Mouse (Mus musculus) heart, embryonic 11.5 days (tissue): ENCODE results near the gene Dhx35. TPM values are rescaled to one million over a fixed set of nuclear protein-coding genes. Genes with fewer than 3 reads are reported as not detected.
A peak's percentile ranks its signal among the peaks of the same experiment; 100 is the strongest.

Source experiments
- ATAC-seq: fragments of 200-750 bp; cut with Nextera tagmentation; replicated peaks from 2 replicates; pipeline ENCODE4 v1.8.0; 2017; ENCODE audit warnings: moderate library complexity; ENCODE audit not compliant: insufficient number of reproducible peaks, low FRiP score, low TSS enrichment
- H3K27ac ChIP-seq: fragments of 300-500 bp; sonication (generic); 2 replicates; pipeline ENCODE4 v1.5.1; 2014; ENCODE audit warnings: mild to moderate bottlenecking, low read depth, low read length
- H3K27me3 ChIP-seq: fragments of 300-500 bp; sonication (generic); 2 replicates; pipeline ENCODE4 v1.6.1; 2014; ENCODE audit warnings: mild to moderate bottlenecking, low read length, mixed read lengths; ENCODE audit not compliant: control insufficient read depth, insufficient read depth
- H3K36me3 ChIP-seq: fragments of 300-500 bp; sonication (generic); 2 replicates; pipeline ENCODE4 v1.6.1; 2014; ENCODE audit warnings: mild to moderate bottlenecking, low read length, moderate library complexity, mixed read lengths; ENCODE audit not compliant: control insufficient read depth, insufficient read depth
- H3K4me1 ChIP-seq: fragments of 300-500 bp; sonication (generic); 2 replicates; pipeline ENCODE4 v1.6.1; 2014; ENCODE audit warnings: low read length; ENCODE audit not compliant: control insufficient read depth, insufficient read depth
- H3K4me2 ChIP-seq: fragments of 300-500 bp; sonication (generic); 2 replicates; pipeline ENCODE4 v1.6.1; 2014; ENCODE audit warnings: mild to moderate bottlenecking, moderate library complexity
- H3K4me3 ChIP-seq: fragments of 300-500 bp; sonication (generic); 2 replicates; pipeline ENCODE4 v1.5.1; 2014; ENCODE audit warnings: low read depth, low read length
- H3K9ac ChIP-seq: fragments of 300-500 bp; sonication (generic); 2 replicates; pipeline ENCODE4 v1.6.1; 2014; ENCODE audit warnings: mild to moderate bottlenecking, low read depth, low read length, moderate library complexity
- H3K9me3 ChIP-seq: fragments of 300-500 bp; sonication (generic); replicated peaks from 2 replicates; pipeline ENCODE4 v1.6.1; 2016; ENCODE audit warnings: low read length; ENCODE audit not compliant: control insufficient read depth
- WGBS: fragments of 180-500 bp; shearing (Covaris S2); extraction: QIAGEN DNeasy Blood & Tissue Kit; methylation state at CpG from one replicate; pipeline ENCODE4 v1.1.7; 2014; ENCODE audit not compliant: insufficient replicate concordance; 5-methylcytosine and 5-hydroxymethylcytosine counted together
- polyA plus RNA-seq: library from polyadenylated mRNA; unstranded; fragments of >200 nt; fragmentation: Nextera tagmentation; extraction: Ambion mirVana; gene quantifications from 2 replicates; pipeline ENCODE4 v1.2.1, GENCODE M21; 2014

Gene Dhx35
- 14.2 and 15.3 TPM in 2 replicates for polyA plus RNA-seq

DNA sequence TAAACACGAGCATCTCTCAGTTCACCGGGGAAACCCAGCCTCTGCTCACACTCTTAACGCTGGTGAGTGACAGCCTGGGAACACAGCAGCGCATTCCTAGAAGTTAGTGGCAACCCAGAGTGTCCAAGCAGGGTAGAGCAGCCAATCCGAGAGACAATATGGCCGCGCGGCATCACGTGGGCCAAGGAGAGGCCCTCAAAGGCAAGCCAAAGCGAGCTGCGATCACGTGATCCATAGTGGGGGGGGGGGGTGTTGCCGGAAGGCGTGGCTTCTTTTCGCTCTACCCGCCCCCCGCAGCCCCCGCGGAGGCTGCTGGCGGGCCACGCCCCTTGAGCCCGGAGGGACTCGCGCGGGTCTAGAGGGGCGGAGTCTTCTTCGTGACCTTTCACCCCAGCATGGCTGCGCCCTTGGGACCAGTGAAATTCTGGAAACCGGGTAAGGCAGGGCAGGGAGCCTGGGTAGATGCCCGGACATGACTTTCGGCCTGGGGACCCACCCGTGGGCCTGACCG is at the start of gene Dhx35:
TSS of gene Dhx35 (plus strand) at position 314 of the 511 bp plus-strand sequence.
- Histone ChIP-seq H3K9ac (peak within 1 kb of the TSS; percentile 75), H3K4me3 (peak within 1 kb of the TSS; percentile 71), H3K27me3 (no peaks in the 10 kb centered on the region), H3K27ac (peak within 1 kb of the TSS; percentile 73), H3K36me3 (no peaks in the 10 kb centered on the region), H3K4me2 (peak within 1 kb of the TSS; percentile 88), H3K4me1 (0 out of 2 replicates have a peak, but pooled peaks cover 8% of the 10 kb centered on the region), H3K9me3 (no peaks in the 10 kb centered on the region)
- ATAC-seq: peak; percentile 98
- under 1% methylated on average over 29 of the region's 33 CpGs for WGBS

DNA sequence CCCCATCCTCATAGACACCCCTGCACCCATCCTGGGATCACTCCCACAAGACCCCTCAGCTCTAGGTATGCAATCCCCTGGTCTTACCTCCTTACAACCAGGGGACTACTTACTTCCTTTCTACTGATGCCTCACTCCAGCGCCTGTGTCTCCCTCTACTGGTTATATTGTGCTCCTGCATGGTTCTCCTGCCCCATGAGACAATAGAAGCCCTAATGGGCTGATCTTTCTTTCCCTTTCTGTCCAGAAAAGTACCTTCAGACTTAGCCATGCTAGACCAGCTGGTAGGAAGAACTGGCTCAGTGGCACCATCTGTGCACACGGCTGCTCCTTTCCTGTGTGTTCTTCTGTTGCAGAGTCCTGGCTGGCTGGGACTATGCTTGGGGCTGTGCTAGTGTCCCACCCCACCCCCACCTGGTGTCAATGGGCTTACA is 49.5 kb upstream of the Dhx35 start:
- Histone ChIP-seq H3K9ac (no peak overlapping the region), H3K27ac (no peak overlapping the region), H3K9me3 (no peaks in the 10 kb centered on the region), H3K4me1 (no peaks in the 10 kb centered on the region), H3K27me3 (no peaks in the 10 kb centered on the region), H3K36me3 (no peaks in the 10 kb centered on the region), H3K4me2 (no peak overlapping the region), H3K4me3 (no peak overlapping the region)
- WGBS: 17% methylated on average over 2 of the region's 2 CpGs
- no peak for ATAC-seq

- Histone ChIP-seq H3K36me3 (no peaks in the 10 kb centered on the region), H3K27me3 (no peaks in the 10 kb centered on the region), H3K4me1 (no peaks in the 10 kb centered on the region), H3K4me3 (no peak overlapping the region), H3K4me2 (no peak overlapping the region), H3K9ac (no peak overlapping the region), H3K27ac (no peak overlapping the region), H3K9me3 (no peaks in the 10 kb centered on the region)
- 68% methylated on average over 11 of the region's 11 CpGs for WGBS
- no peak for ATAC-seq
Observed at GRCm38 (mm10) chr2:158746164-158746563, 48.4 kb upstream of the Dhx35 start.

DNA sequence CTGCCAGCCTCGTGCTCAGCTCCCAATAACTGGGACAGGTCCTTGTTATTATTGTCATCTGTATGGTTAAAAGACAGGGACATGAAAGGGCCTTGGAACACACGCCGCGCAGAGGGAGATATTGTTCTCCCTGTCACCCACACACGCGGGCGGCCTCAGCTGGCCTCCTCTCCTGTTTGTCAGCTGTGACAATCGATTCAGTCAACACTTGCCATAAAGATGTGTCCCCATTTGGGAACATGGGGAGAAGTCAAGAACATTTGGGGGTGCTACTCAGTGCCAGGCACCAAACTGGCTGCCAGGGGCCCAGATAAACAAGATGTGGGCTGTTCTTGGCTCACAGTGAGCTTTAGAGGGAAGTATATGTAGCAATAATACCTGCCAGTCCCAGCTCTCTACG is 45.2 kb upstream of the Dhx35 start:
- no peak for ATAC-seq
- no peaks in the 10 kb centered on the region for H3K9me3 ChIP-seq
- H3K36me3 ChIP-seq: no peaks in the 10 kb centered on the region
- no peaks in the 10 kb centered on the region for H3K4me1 ChIP-seq
- no peak overlapping the region for H3K9ac ChIP-seq
- 84% methylated on average over 9 of the region's 9 CpGs for WGBS
- no peak overlapping the region for H3K4me2 ChIP-seq
- no peaks in the 10 kb centered on the region for H3K27me3 ChIP-seq
- H3K4me3 ChIP-seq: no peak overlapping the region
- H3K27ac ChIP-seq: no peak overlapping the region

GRCm38 (mm10) chr2:158760231-158760630 is 34.4 kb upstream of the Dhx35 start:
- Histone ChIP-seq H3K4me1 (no peaks in the 10 kb centered on the region), H3K36me3 (no peaks in the 10 kb centered on the region), H3K27me3 (no peaks in the 10 kb centered on the region), H3K9ac (no peak overlapping the region), H3K4me3 (no peak overlapping the region), H3K4me2 (no peak overlapping the region), H3K9me3 (no peaks in the 10 kb centered on the region), H3K27ac (no peak overlapping the region)
- ATAC-seq: no peak
- 76% methylated on average over 2 of the region's 2 CpGs for WGBS

DNA sequence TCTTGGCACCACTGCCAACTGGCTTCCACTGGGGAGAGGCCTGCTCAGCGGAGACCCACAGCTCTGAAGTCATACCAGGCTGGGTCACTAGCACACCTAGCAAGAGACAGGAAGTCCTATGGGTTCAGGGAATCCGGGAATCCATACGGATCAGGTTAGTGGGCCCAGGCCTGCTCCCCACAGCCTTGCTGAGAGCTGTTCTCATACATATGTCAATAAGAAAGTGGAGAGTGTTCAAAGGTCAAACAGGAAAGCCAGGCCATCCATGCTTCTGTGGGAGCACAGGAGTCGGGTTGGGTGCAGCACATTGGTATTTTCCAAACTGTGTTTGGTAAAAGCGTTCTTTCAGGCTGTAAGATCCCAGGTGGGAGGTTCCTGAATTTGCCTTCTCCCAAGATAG is 32.3 kb upstream of the Dhx35 start:
- Histone ChIP-seq H3K36me3 (no peaks in the 10 kb centered on the region), H3K9me3 (no peaks in the 10 kb centered on the region), H3K27me3 (no peaks in the 10 kb centered on the region), H3K4me1 (no peaks in the 10 kb centered on the region), H3K4me2 (no peak overlapping the region), H3K4me3 (no peak overlapping the region), H3K27ac (no peak overlapping the region), H3K9ac (no peak overlapping the region)
- WGBS: 85% methylated on average over 5 of the region's 5 CpGs
- no peak for ATAC-seq

DNA sequence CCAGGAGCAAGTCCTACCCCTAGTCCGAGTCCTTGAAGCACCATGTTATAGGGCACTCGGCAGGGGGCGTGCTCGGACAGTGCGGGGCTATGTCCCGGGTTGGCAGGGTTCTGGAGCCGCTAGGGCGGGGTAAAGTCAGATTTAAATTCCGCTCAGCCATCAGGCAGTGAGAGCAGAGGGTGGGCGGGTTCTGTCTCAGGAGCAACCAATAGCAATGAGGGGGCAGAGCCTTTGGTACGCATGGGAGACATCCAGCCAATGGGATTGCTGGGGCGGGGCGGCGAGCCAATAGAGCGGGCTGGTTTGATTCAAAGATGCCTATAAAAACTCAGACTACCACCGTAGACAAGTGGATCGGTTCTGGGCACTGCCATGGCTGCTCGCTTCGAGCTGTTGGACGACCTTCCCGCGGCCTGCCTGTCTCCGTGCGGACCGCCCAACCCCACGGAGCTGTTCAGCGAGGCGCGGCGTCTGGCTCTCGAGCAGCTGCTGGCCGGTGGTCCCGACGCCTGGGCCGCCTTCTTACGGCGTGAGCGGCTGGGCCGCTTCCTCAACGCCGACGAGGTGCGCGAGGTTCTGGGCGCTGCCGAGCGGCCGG is 26.8 kb upstream of the Dhx35 start, which contains the start of gene Fam83d:
TSS of gene Fam83d (plus strand) at position 352 of the 598 bp plus-strand sequence.
- 1% methylated on average over 48 of the region's 48 CpGs for WGBS
- peak within 1 kb of the TSS; percentile 89 for H3K9ac ChIP-seq
- H3K4me3 ChIP-seq: peak within 1 kb of the TSS; percentile 84
- peak; percentile 96 for ATAC-seq
- peaks cover 39% of the 10 kb centered on the region for H3K4me1 ChIP-seq
- no peaks in the 10 kb centered on the region for H3K36me3 ChIP-seq
- H3K4me2 ChIP-seq: peak within 1 kb of the TSS; percentile 90
- no peaks in the 10 kb centered on the region for H3K27me3 ChIP-seq
- no peaks in the 10 kb centered on the region for H3K9me3 ChIP-seq
- H3K27ac ChIP-seq: peak within 1 kb of the TSS; percentile 87

- Histone ChIP-seq H3K36me3 (no peaks in the 10 kb centered on the region), H3K4me1 (peaks cover 39% of the 10 kb centered on the region), H3K4me3 (peak overlapping the region; percentile 84), H3K4me2 (peak overlapping the region; percentile 90), H3K27me3 (no peaks in the 10 kb centered on the region), H3K27ac (peak overlapping the region; percentile 87), H3K9ac (peak overlapping the region; percentile 89), H3K9me3 (no peaks in the 10 kb centered on the region)
- under 1% methylated on average over 37 of the region's 37 CpGs for WGBS
- ATAC-seq: peak; percentile 12; the same call in 1 of the 2 replicates
Observed at GRCm38 (mm10) chr2:158768350-158768749, 26.3 kb upstream of the Dhx35 start.

GRCm38 (mm10) chr2:158768771-158769170 is 25.8 kb upstream of the Dhx35 start:
- Histone ChIP-seq H3K9me3 (no peaks in the 10 kb centered on the region), H3K4me2 (peak overlapping the region; percentile 90), H3K27ac (peak overlapping the region; percentile 87; the same call in 1 of the 2 replicates), H3K4me1 (peaks cover 39% of the 10 kb centered on the region), H3K36me3 (no peaks in the 10 kb centered on the region), H3K4me3 (peak overlapping the region; percentile 84), H3K27me3 (no peaks in the 10 kb centered on the region), H3K9ac (peak overlapping the region; percentile 89)
- 0% methylated on average over 5 of the region's 5 CpGs for WGBS
- peak; percentile 43; the same call in 1 of the 2 replicates for ATAC-seq
